Mouse (Mus musculus) limb, embryonic 14.5 days (tissue): Measurements from ENCODE around the gene Reep1. TPM values are rescaled to one million over a fixed set of nuclear protein-coding genes. Genes with fewer than 3 reads are reported as not detected.

Source experiments
- ATAC-seq: fragments of 200-750 bp; cut with Nextera tagmentation; 2 replicates; pipeline ENCODE4 v1.8.0; 2017; ENCODE audit warnings: low read depth, moderate number of reproducible peaks, moderate TSS enrichment; ENCODE audit not compliant: low FRiP score
- DNase-seq: peaks from one replicate; pipeline ENCODE4 v3.0.0-alpha.2; 2015; ENCODE audit warnings: low spot score
- H3K27ac ChIP-seq: fragments of 300-500 bp; sonication (generic); replicated peaks from 2 replicates; pipeline ENCODE4 v1.5.1; 2014; ENCODE audit warnings: low read depth, mild to moderate bottlenecking, low read length, moderate library complexity, mixed read lengths
- H3K27me3 ChIP-seq: fragments of 300-500 bp; sonication (generic); 2 replicates; pipeline ENCODE4 v1.6.1; 2014; ENCODE audit warnings: low read length, mixed read lengths; ENCODE audit not compliant: control insufficient read depth, insufficient read depth
- H3K36me3 ChIP-seq: fragments of 300-500 bp; sonication (generic); 2 replicates; pipeline ENCODE4 v1.6.1; 2014; ENCODE audit warnings: mild to moderate bottlenecking, low read length, moderate library complexity, mixed read lengths; ENCODE audit not compliant: control insufficient read depth, insufficient read depth
- H3K4me1 ChIP-seq: fragments of 300-500 bp; sonication (generic); 2 replicates; pipeline ENCODE4 v1.6.1; 2014; ENCODE audit warnings: antibody characterized with exemption, low read length, mixed read lengths; ENCODE audit not compliant: control insufficient read depth, insufficient read depth
- H3K4me2 ChIP-seq: fragments of 300-500 bp; sonication (generic); replicated peaks from 2 replicates; pipeline ENCODE4 v1.6.1; 2014; ENCODE audit warnings: low read depth, mild to moderate bottlenecking, low read length, moderate library complexity; ENCODE audit not compliant: severe bottlenecking
- H3K4me3 ChIP-seq: fragments of 300-500 bp; sonication (generic); replicated peaks from 2 replicates; pipeline ENCODE4 v1.5.1; 2014; ENCODE audit warnings: low read length
- H3K9ac ChIP-seq: fragments of 300-500 bp; sonication (generic); 2 replicates; pipeline ENCODE4 v1.6.1; 2014; ENCODE audit warnings: mild to moderate bottlenecking, low read depth, low read length, moderate library complexity; ENCODE audit not compliant: severe bottlenecking
- H3K9me3 ChIP-seq: fragments of 300-500 bp; sonication (generic); 2 replicates; pipeline ENCODE4 v1.6.1; 2016; ENCODE audit warnings: low read length; ENCODE audit not compliant: control insufficient read depth
- POLR2A ChIP-seq: fragments of 200-500 bp; IDR thresholded peaks from 2 replicates; pipeline ENCODE4 v1.8.0; 2012; ENCODE audit warnings: inconsistent platforms, mild to moderate bottlenecking, moderate library complexity, borderline replicate concordance; ENCODE audit not compliant: insufficient read depth, insufficient read length; ENCODE audit errors: extremely low read depth
- WGBS: fragments of 180-500 bp; shearing (Covaris S2); extraction: QIAGEN DNeasy Blood & Tissue Kit; methylation state at CpG from one replicate; pipeline ENCODE4 v1.1.7; 2014; 5-methylcytosine and 5-hydroxymethylcytosine counted together
- polyA plus RNA-seq, 2 experiments: library from polyadenylated mRNA; depleted of rRNA in 1 of 2; stranded (reverse) in 1 of 2; unstranded in 1 of 2; fragments of >200 nt; fragmentation: Nextera tagmentation in 1 of 2; extraction: Ambion mirVana in 1 of 2; gene quantifications; 2 replicates each; pipeline versions ENCODE4 v1.2.1 to v1.2.3; 2012 to 2014

The Reep1 gene
- polyA plus RNA-seq (2012; rRNA removed) (14.9 and 15.6 TPM in 2 replicates), polyA plus RNA-seq (2014; fragmentation: Nextera tagmentation; extraction: Ambion mirVana) (13.0 and 15.2 TPM in 2 replicates)

DNA sequence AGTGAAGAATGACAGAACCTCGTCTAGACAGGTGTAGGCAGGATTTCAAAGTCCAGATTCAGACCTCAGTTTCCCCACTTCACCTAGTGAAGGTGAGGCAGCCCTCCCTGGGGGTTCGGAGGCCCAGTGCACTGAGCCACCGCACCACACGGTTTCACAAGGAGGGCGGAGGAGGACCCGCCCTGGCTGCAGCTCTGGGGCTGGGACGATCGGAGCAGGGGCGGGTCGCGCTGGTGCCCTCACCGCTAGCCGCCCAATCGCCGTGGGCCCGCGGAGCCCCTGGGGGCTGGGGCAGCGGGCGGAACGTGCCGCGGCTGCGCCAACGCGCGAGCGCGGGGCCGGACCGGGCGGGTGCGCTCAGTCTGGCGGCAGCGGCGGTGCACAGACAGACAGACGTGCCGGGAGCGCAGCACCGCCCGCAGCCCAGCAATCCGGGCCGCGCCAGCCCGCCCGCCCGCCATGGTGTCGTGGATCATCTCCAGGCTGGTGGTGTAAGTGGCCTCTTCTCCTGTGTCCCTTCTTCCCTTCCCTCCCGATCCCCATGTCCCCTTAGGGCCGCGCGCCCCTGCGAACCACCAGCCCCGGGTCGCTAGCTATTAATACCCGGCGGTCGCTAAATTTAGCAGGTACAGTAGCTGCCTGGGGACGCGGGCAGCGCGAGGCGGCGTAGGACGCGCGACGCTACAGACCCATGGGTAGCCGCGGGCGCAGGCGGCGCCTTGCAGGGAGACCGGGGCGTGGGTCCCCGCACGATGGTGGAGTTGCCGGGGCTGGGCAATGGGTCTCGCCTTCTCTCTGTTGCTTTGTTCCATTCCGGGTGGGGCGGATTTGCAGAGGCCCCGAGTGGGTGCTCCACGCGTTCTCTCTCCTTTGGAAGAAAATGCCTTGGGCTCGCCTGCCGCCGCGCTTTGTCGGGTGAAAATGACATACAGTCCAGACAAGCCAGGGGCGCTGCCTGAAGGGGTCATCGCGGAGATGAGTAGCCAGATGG lies at the start of gene Reep1:
Gene Reep1 (plus strand): TSS at position 51 of the 991 bp plus-strand sequence.
- Histone ChIP-seq H3K36me3 (no peaks in the 10 kb centered on the region), H3K9ac (peak within 1 kb of the TSS; percentile 60), H3K9me3 (no peaks in the 10 kb centered on the region), H3K4me3 (peak within 1 kb of the TSS; percentile 59), H3K4me2 (peak within 1 kb of the TSS; percentile 94), H3K4me1 (peaks cover 5% of the 10 kb centered on the region; the same call in 1 of the 2 replicates), H3K27me3 (peaks cover 25% of the 10 kb centered on the region), H3K27ac (no peak within 1 kb of the TSS)
- WGBS, result 3% methylated on average over 65 of the region's 91 CpGs
- DNase-seq, result peak; percentile 36
- ATAC-seq, result peak; percentile 77
- TF ChIP-seq POLR2A, result no peak

DNA sequence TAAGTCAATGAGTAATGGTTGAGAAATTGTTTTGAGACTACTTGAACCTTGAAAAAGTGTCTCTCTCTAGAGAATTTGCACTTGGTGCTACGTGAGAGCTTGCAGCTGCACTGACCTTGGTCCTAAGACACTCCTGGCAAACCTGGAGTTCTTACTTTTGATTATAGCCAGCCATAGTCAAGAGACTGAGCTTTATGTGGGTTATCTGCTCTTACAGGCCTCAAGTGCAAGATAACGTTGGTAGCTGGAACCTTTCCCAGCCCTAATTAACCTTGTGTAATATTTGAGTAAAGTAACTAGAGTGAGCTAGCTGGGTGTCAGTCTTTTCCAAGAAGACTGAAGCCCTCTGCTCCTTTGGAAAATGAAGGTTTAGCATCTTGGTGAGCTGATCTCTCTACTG lies 49.1 kb upstream of the Reep1 start:
- Histone ChIP-seq H3K4me2 (no peak overlapping the region), H3K27me3 (no peaks in the 10 kb centered on the region), H3K9me3 (no peaks in the 10 kb centered on the region), H3K27ac (no peak overlapping the region), H3K4me1 (no peaks in the 10 kb centered on the region), H3K36me3 (no peaks in the 10 kb centered on the region), H3K4me3 (no peak overlapping the region), H3K9ac (no peak overlapping the region)
- ATAC-seq, result no peak
- DNase-seq, result no peak
- TF ChIP-seq POLR2A, result no peak
- WGBS, result 68% methylated on average over 2 of the region's 2 CpGs

DNA sequence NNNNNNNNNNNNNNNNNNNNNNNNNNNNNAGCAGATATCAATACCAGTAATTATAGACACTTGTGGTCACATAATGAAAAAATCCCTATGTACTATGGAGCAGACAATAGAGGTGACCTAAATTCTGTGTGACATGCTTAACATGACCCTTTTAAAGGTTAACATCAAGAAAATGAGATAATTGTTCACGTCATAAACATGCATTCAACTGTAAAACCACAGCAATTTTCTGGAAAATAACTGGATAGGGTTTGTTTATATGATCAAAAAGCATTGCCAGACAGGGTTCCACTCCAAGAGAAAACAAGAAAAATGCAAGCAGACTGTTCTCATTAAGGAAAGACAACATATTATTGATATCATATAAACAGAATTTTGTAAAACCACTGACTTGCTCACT lies 42.9 kb upstream of the Reep1 start:
- Histone ChIP-seq H3K4me3 (no peak overlapping the region), H3K27ac (no peak overlapping the region), H3K27me3 (no peaks in the 10 kb centered on the region), H3K9ac (no peak overlapping the region), H3K4me1 (no peaks in the 10 kb centered on the region), H3K4me2 (no peak overlapping the region), H3K9me3 (no peaks in the 10 kb centered on the region), H3K36me3 (no peaks in the 10 kb centered on the region)
- ATAC-seq (no peak), DNase-seq (no peak)
- WGBS, result 63% methylated on average over 1 of the region's 1 CpGs
- no peak for TF ChIP-seq POLR2A

DNA sequence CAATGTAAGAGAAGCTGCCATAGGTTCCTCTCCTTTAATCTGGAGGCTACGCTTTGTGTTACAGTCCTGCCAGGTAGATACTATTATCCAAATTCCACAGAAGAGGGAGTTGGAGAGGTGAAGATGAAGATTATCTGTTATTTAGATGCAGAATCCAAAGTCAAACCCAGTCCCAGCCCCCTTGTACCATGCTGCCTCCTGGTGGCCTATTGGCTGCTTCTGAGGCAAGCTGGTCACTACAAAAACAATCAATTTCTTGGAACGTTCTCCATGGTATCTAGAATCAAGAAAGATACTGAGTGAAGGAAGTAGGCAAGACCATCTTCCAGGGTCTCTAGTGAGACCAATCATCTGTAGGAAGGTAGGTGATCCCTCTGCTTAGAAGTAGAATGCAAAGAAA lies 34.2 kb upstream of the Reep1 start:
- Histone ChIP-seq H3K4me1 (no peaks in the 10 kb centered on the region), H3K4me2 (no peak overlapping the region), H3K9me3 (no peaks in the 10 kb centered on the region), H3K4me3 (no peak overlapping the region), H3K27ac (no peak overlapping the region), H3K27me3 (no peaks in the 10 kb centered on the region), H3K9ac (no peak overlapping the region), H3K36me3 (no peaks in the 10 kb centered on the region)
- DNase-seq, result no peak
- ATAC-seq, result no peak
- WGBS, result 65% methylated on average over 2 of the region's 2 CpGs
- TF ChIP-seq POLR2A, result no peak

DNA sequence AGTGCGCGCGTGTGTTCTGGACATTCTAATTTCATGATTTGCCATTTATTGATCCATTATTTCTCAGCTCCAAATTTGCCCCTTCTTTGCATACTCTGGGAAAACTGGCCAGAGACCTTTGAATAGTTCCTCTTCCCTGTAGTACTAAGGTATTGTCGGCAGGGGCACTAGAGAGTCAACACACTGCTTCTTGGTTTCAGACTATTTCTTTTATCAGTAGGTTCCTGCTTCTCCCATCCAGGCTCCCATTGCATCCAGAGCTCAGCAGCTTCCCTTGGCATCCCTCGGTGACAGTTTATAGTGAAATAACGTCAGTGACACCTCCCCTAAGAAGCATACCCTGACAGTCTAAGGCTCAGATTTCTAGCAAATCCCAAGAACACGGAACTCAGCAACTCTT lies 28.5 kb upstream of the Reep1 start:
- Histone ChIP-seq H3K27me3 (no peaks in the 10 kb centered on the region), H3K36me3 (no peaks in the 10 kb centered on the region), H3K27ac (no peak overlapping the region), H3K4me1 (no peaks in the 10 kb centered on the region), H3K9ac (no peak overlapping the region), H3K4me2 (no peak overlapping the region), H3K4me3 (no peak overlapping the region), H3K9me3 (no peaks in the 10 kb centered on the region)
- no peak for ATAC-seq
- TF ChIP-seq POLR2A, result no peak
- no peak for DNase-seq
- 65% methylated on average over 7 of the region's 7 CpGs for WGBS
